Mouse (Mus musculus) cortical plate, adult 2 months (tissue): ENCODE data around the gene Grm1. TPM values are rescaled to one million over a fixed set of nuclear protein-coding genes. Genes with fewer than 3 reads are reported as not detected.

Source experiments
- H3K27ac ChIP-seq: fragments of 200-500 bp; 2 replicates; pipeline ENCODE4 v1.5.1; 2012; ENCODE audit warnings: low read length, control low read depth, inconsistent platforms; ENCODE audit not compliant: insufficient read depth
- H3K4me1 ChIP-seq: fragments of 200-500 bp; 2 replicates; pipeline ENCODE4 v1.6.1; 2011; ENCODE audit warnings: low read length; ENCODE audit not compliant: control insufficient read depth, insufficient read depth
- H3K4me3 ChIP-seq: fragments of 200-500 bp; 2 replicates; pipeline ENCODE4 v1.5.1; 2011; ENCODE audit warnings: mild to moderate bottlenecking, low read length, control low read depth; ENCODE audit not compliant: insufficient read depth
- CTCF ChIP-seq: fragments of 200-500 bp; IDR thresholded peaks from 2 replicates; pipeline ENCODE4 v1.5.1; 2011; ENCODE audit warnings: mild to moderate bottlenecking, control low read depth, low read length; ENCODE audit not compliant: insufficient read depth; ENCODE audit errors: extremely low read depth
- POLR2A ChIP-seq: fragments of 200-500 bp; IDR thresholded peaks from 2 replicates; pipeline ENCODE4 v1.6.1; 2011; ENCODE audit warnings: mild to moderate bottlenecking, low read length, control low read depth; ENCODE audit not compliant: insufficient read depth; ENCODE audit errors: extremely low read depth
- polyA plus RNA-seq: library from polyadenylated mRNA; depleted of rRNA; stranded (reverse); fragments of >200 nt; gene quantifications from 2 replicates; pipeline ENCODE4 v1.2.3, GENCODE M21; 2012

The Grm1 gene
- polyA plus RNA-seq, 1 experiment, result 14.4 TPM

- no peak overlapping the region for H3K4me3 ChIP-seq
- no peak overlapping the region for H3K27ac ChIP-seq
- TF ChIP-seq POLR2A, result no peak
- no peak for TF ChIP-seq CTCF
Measured at GRCm38 (mm10) chr10:10710359-10710758, 371.8 kb downstream of the Grm1 start.

GRCm38 (mm10) chr10:10708031-10708430 lies 374.1 kb downstream of the Grm1 start:
- H3K4me3 ChIP-seq, result no peak overlapping the region
- H3K4me1 ChIP-seq, result no peaks in the 10 kb centered on the region
- H3K27ac ChIP-seq, result no peak overlapping the region
- no peak for TF ChIP-seq CTCF
- TF ChIP-seq POLR2A, result no peak

More at GRCm38 (mm10) chr10:10710359-10710758, 371.8 kb downstream of the Grm1 start:
- H3K4me1 ChIP-seq, result no peaks in the 10 kb centered on the region

- TF ChIP-seq CTCF (no peak), POLR2A (no peak)
- Histone ChIP-seq H3K4me3 (no peak overlapping the region), H3K4me1 (no peaks in the 10 kb centered on the region), H3K27ac (no peak overlapping the region)
Measured at GRCm38 (mm10) chr10:10701326-10701725, 380.8 kb downstream of the Grm1 start.

- no peak for TF ChIP-seq POLR2A
- no peak for TF ChIP-seq CTCF
Measured at GRCm38 (mm10) chr10:10700903-10701302, 381.3 kb downstream of the Grm1 start.

DNA sequence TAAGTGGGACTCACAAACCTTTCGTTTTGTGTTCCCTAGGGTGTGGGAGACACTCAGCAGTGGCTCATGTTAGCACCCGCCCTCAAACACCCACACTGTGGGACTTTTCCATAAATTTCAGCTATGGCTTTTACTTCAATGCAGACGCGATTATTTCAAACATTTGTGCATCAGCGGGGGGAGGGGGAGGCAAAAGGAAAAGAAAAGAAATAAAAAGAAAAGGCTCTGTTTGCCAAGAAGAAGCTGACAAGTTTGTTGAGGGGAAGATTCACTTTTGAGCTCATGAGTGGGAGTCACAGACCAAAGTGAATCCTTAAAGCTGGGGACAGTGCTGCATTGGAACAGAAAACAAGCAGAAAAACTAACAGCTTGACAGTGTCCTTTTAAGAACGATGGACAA lies 384.7 kb downstream of the Grm1 start:
- Histone ChIP-seq H3K4me1 (no peaks in the 10 kb centered on the region), H3K4me3 (no peak overlapping the region), H3K27ac (no peak overlapping the region)
- TF ChIP-seq CTCF, result no peak
- TF ChIP-seq POLR2A, result no peak

More at GRCm38 (mm10) chr10:10700903-10701302, 381.3 kb downstream of the Grm1 start:
- H3K4me1 ChIP-seq, result no peaks in the 10 kb centered on the region
- no peak overlapping the region for H3K27ac ChIP-seq
- H3K4me3 ChIP-seq, result no peak overlapping the region

GRCm38 (mm10) chr10:10689668-10690223 lies 392.4 kb downstream of the Grm1 start:
- H3K4me1 ChIP-seq, result peaks cover 2% of the 10 kb centered on the region; the same call in 1 of the 2 replicates
- peak overlapping the region; percentile 49; the same call in 1 of the 2 replicates for H3K27ac ChIP-seq
- peak overlapping the region; percentile 42; the same call in 1 of the 2 replicates for H3K4me3 ChIP-seq
- TF ChIP-seq POLR2A (no peak), CTCF (no peak)

GRCm38 (mm10) chr10:10688907-10689667 lies 393.1 kb downstream of the Grm1 start:
- Histone ChIP-seq H3K27ac (peak overlapping the region; percentile 49), H3K4me3 (peak overlapping the region; percentile 42), H3K4me1 (peaks cover 2% of the 10 kb centered on the region; the same call in 1 of the 2 replicates)
- TF ChIP-seq CTCF (no peak), POLR2A (no peak)

GRCm38 (mm10) chr10:10681048-10681447 lies 401.1 kb downstream of the Grm1 start, which contains the start of gene Gm10944:
Gene Gm10944 (plus strand): TSS chr10:10681348.
- Histone ChIP-seq H3K4me3 (no peak within 1 kb of the TSS), H3K27ac (no peak within 1 kb of the TSS), H3K4me1 (no peaks in the 10 kb centered on the region)
- TF ChIP-seq CTCF, result no peak
- TF ChIP-seq POLR2A, result no peak

DNA sequence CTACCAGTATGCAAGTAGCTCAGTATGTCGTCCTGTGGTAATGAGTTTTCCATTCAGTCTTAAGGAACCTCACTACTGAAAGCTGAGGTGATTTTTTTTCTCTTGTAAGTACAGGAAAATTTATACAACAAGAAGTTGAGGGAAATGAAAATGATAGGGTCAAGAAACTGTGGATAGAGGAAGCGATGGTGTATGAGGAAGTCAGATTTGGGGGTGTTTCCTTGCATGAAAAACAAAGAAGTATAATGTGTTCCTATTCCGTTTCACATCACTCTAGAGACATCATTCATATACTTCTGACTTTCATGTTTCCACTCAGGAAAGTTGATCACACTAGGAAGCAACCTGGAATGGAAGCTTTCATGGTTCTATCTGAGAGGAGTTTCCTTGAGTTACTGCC lies 422.2 kb downstream of the Grm1 start:
- Histone ChIP-seq H3K27ac (no peak overlapping the region), H3K4me1 (no peaks in the 10 kb centered on the region), H3K4me3 (no peak overlapping the region)
- TF ChIP-seq CTCF, result no peak

DNA sequence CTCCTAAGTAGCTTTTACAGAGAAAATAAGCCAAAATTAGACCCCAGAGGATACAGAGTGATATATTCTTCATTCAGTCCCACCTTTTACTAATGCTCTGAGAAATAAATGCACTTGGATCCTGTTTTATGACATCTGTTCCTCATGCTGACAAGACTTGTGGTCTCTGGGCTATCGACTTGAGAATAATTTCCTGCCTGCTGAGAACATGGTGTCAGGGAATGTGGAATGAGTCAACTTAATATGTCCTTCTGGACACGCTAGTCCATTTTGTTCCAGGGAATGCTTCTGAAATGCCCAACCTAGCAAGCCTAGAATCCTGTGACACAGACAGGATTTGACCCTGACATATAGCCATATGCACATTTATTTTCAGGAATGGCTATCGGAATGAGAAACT lies 423.0 kb downstream of the Grm1 start:
- Histone ChIP-seq H3K4me3 (no peak overlapping the region), H3K4me1 (no peaks in the 10 kb centered on the region), H3K27ac (no peak overlapping the region)
- TF ChIP-seq CTCF, result no peak
- TF ChIP-seq POLR2A, result no peak

GRCm38 (mm10) chr10:10656621-10657020 lies 425.5 kb downstream of the Grm1 start:
- Histone ChIP-seq H3K27ac (no peak overlapping the region), H3K4me1 (no peaks in the 10 kb centered on the region), H3K4me3 (no peak overlapping the region)
- TF ChIP-seq POLR2A, result no peak
- no peak for TF ChIP-seq CTCF
